In the genomic region with DNA sequence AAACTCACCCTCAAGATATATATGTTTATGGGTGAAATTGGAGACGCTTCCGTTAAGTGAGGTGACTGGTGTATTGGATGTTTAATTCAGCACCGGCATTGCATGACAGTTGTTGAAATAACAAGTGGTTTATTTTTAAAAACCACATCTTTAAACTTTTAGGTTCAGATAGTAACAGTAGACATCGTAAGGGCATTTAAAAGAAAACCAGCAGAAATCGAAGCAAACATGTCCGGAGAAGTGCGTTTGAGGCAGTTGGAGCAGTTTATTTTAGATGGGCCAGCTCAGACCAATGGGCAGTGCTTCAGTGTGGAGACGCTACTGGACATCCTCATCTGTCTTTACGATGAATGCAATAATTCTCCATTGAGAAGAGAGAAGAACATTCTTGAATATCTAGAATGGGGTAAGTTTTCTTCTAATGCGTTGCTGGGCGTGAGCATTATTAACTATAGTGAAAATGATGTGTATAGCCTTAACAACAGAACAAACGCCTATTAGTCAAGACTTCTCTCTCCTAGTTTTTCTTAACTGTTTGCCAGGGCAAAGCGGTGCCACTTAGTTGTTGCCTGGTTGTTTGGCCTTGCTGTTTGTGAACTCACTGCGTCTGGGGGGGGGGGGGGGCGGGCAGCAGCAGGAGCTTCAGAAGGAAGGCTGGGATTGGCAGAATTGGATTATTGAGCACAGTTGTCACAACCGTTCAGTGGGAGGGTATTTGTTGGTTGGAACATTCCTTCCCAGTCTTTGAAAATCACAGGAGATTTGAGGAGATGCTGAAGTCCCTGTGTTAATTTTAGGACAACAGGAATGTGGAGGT, we compare ENCODE assay signal across 8 mouse cellular contexts. TPM values are rescaled to one million over a fixed set of nuclear protein-coding genes. Genes with fewer than 3 reads are reported as not detected.
DNase-seq lines count a peak whose midpoint lies in the region; ATAC-seq and TF ChIP-seq lines count a peak whose summit lies in the region.

No protein-coding gene starts in this region.

- H3K4me1 ChIP-seq in kidney, postnatal 0 days (replicated peaks; ENCODE audit: insufficient read depth, low read length) = peaks cover 2% of the 10 kb centered on the region; the same call in 1 of the 2 replicates
- H3K4me1 ChIP-seq in forebrain, embryonic 11.5 days (replicated peaks; ENCODE audit: control insufficient read depth, insufficient read depth, low read length) = peaks cover 13% of the 10 kb centered on the region
- peaks cover 39% of the 10 kb centered on the region for H3K4me1 ChIP-seq in limb, embryonic 12.5 days (replicated peaks)

- peak overlapping the region; percentile 86 for H3K4me2 ChIP-seq in kidney, postnatal 0 days (ENCODE audit: low read length)
- peak overlapping the region; percentile 76 for H3K4me2 ChIP-seq in forebrain, embryonic 11.5 days (ENCODE audit: low read depth, low read length, severe bottlenecking)
- H3K4me2 ChIP-seq in limb, embryonic 12.5 days = peak overlapping the region; percentile 92

- H3K27ac ChIP-seq in kidney, postnatal 0 days = no peak overlapping the region
- no peak overlapping the region for H3K27ac ChIP-seq in forebrain, embryonic 11.5 days (ENCODE audit: low read depth, low read length)
- no peak overlapping the region for H3K27ac ChIP-seq in limb, embryonic 12.5 days

- no peaks in the 10 kb centered on the region for H3K36me3 ChIP-seq in kidney, postnatal 0 days (ENCODE audit: insufficient read depth, low read length)
- H3K36me3 ChIP-seq in forebrain, embryonic 11.5 days (ENCODE audit: control insufficient read depth, insufficient read depth, low read length) = no peaks in the 10 kb centered on the region
- H3K36me3 ChIP-seq in limb, embryonic 12.5 days = no peaks in the 10 kb centered on the region

- peak overlapping the region; percentile 38 for H3K9ac ChIP-seq in kidney, postnatal 0 days (ENCODE audit: low read depth, low read length)
- H3K9ac ChIP-seq in forebrain, embryonic 11.5 days (ENCODE audit: low read length) = peak overlapping the region; percentile 51; the same call in 1 of the 2 replicates
- H3K9ac ChIP-seq in limb, embryonic 12.5 days (replicated peaks) = peak overlapping the region; percentile 42; the same call in 1 of the 2 replicates

- H3K27me3 ChIP-seq in kidney, postnatal 0 days (ENCODE audit: insufficient read depth, low read length) = no peaks in the 10 kb centered on the region
- H3K27me3 ChIP-seq in forebrain, embryonic 11.5 days (ENCODE audit: control insufficient read depth, insufficient read depth, low read length) = no peaks in the 10 kb centered on the region
- H3K27me3 ChIP-seq in limb, embryonic 12.5 days = no peaks in the 10 kb centered on the region

- peak; percentile 49 for DNase-seq in kidney, postnatal 0 days (ENCODE audit: low spot score)
- DNase-seq in kidney, postnatal 36 days = no peak
- DNase-seq in adipocyte (ENCODE audit: low spot score) = peak; percentile 46
- no peak for DNase-seq in forebrain, embryonic 11.5 days (ENCODE audit: low spot score)
- DNase-seq in retina, embryonic 14.5 days (ENCODE audit: low spot score) = peak; percentile 58
- DNase-seq in urinary bladder, postnatal 36 days (ENCODE audit: low spot score in 2 of 2) = no peak
- no peak for DNase-seq in left cerebral cortex, adult 11 months (ENCODE audit: low spot score)

- H3K4me3 ChIP-seq in kidney, postnatal 0 days (replicated peaks; ENCODE audit: low read depth, low read length) = peak overlapping the region; percentile 84
- H3K4me3 ChIP-seq in forebrain, embryonic 11.5 days (ENCODE audit: low read depth, low read length) = peak overlapping the region; percentile 83
- H3K4me3 ChIP-seq in limb, embryonic 12.5 days (replicated peaks) = peak overlapping the region; percentile 80

- ATAC-seq in kidney, postnatal 0 days (replicated peaks; ENCODE audit: low FRiP score, low read depth) = no peak
- no peak for ATAC-seq in forebrain, embryonic 11.5 days (replicated peaks; ENCODE audit: low FRiP score)
- ATAC-seq in limb, embryonic 12.5 days (ENCODE audit: insufficient number of reproducible peaks, insufficient read depth, low FRiP score, low TSS enrichment, low read depth) = no peak

- H3K9me3 ChIP-seq in kidney, postnatal 0 days (replicated peaks; ENCODE audit: low read length) = no peaks in the 10 kb centered on the region
- no peaks in the 10 kb centered on the region for H3K9me3 ChIP-seq in forebrain, embryonic 11.5 days (ENCODE audit: control insufficient read depth, low read length)
- no peaks in the 10 kb centered on the region for H3K9me3 ChIP-seq in limb, embryonic 12.5 days

- 1% methylated on average over 15 of the region's 16 CpGs for WGBS in kidney, postnatal 0 days
- WGBS in forebrain, embryonic 11.5 days = 3% methylated on average over 16 of the region's 16 CpGs
- WGBS in limb, embryonic 12.5 days = 3% methylated on average over 16 of the region's 16 CpGs

- TF ChIP-seq CTCF in kidney, postnatal 0 days (IDR thresholded peaks at IDR 0.05; ENCODE audit: low read depth) = no peak

RNA-seq across cellular contexts. Expression of gene Cdc42bpa, which starts 0.8 kb away (rescaled TPM):
- polyA plus RNA-seq in kidney, postnatal 0 days (2015; fragmentation: Nextera tagmentation; extraction: Ambion mirVana) = 15.8 and 17.4 TPM in 2 replicates
- 16.4 and 17.1 TPM in 2 replicates for polyA plus RNA-seq in forebrain, embryonic 11.5 days (2014; fragmentation: Nextera tagmentation; extraction: Ambion mirVana)
- polyA plus RNA-seq in limb, embryonic 12.5 days (2016; fragmentation: Nextera tagmentation; extraction: Ambion mirVana) = 16.1 and 18.0 TPM in 2 replicates

Comparison
In these comparisons a context has a peak if more than half of its experiments do, and no peak if none do; other contexts are left out.
1. DNase-seq: peak in kidney, postnatal 0 days (single experiment), adipocyte (single experiment) and retina, embryonic 14.5 days (single experiment); none in kidney, postnatal 36 days (0 of 2), forebrain, embryonic 11.5 days (single experiment), urinary bladder, postnatal 36 days (0 of 2) and left cerebral cortex, adult 11 months (single experiment).
2. Peak in every context shown above with its lines, with median percentiles within 50 percentile points of each other: H3K4me2 ChIP-seq, H3K4me3 ChIP-seq and H3K9ac ChIP-seq.